Mouse (Mus musculus): Measurements from ENCODE around the gene Rnf167. TPM values are rescaled to one million over a fixed set of nuclear protein-coding genes. Genes with fewer than 3 reads are reported as not detected.

Gene Rnf167
- polyA plus RNA-seq, 1 experiment from 2014 or later = 122 TPM

DNA sequence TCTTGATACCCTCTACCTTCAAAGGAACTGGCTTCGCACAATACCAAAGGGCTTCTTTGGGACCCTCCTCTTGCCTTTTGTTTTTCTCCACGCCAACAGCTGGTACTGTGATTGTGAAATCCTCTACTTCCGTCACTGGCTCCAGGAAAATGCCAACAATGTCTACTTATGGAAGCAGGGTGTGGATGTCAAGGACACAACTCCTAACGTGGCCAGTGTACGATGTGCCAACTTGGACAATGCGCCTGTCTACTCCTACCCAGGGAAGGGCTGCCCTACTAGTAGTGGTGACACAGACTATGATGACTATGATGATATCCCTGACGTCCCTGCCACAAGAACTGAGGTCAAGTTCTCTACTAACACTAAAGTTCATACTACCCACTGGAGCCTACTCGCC, 7.1 kb upstream of the Rnf167 start:
- H3K36me3 ChIP-seq = peaks cover 24% of the 10 kb centered on the region
- H3K27ac ChIP-seq = no peak overlapping the region
- no peak overlapping the region for H3K4me3 ChIP-seq (replicated peaks)
- H3K9me3 ChIP-seq (replicated peaks) = no peaks in the 10 kb centered on the region
- H3K9ac ChIP-seq = no peak overlapping the region
- no peak for ATAC-seq (replicated peaks; ENCODE audit: low FRiP score)
- H3K27me3 ChIP-seq = no peaks in the 10 kb centered on the region
- no peak overlapping the region for H3K4me2 ChIP-seq
- no peaks in the 10 kb centered on the region for H3K4me1 ChIP-seq
- 86% methylated on average over 8 of the region's 8 CpGs for WGBS

DNA sequence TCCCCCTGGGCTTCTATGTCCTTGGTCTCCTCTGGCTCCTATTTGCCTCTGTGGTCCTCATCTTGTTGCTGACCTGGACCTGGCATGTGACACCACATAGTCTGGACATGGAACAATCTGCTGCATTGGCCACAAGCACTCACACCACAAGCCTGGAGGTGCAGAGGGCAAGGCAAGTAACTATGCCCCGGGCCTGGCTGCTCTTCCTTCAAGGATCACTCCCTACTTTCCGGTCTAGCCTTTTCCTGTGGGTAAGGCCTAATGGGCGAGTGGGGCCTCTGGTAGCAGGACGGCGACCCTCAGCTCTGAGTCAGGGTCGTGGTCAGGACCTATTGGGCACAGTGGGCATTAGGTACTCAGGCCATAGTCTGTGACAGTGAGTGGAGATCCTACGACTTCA, 5.8 kb upstream of the Rnf167 start:
- H3K36me3 ChIP-seq = peaks cover 34% of the 10 kb centered on the region
- H3K27ac ChIP-seq = no peak overlapping the region
- ATAC-seq (replicated peaks; ENCODE audit: low FRiP score) = no peak
- H3K4me2 ChIP-seq = no peak overlapping the region
- H3K9me3 ChIP-seq (replicated peaks) = no peaks in the 10 kb centered on the region
- no peaks in the 10 kb centered on the region for H3K27me3 ChIP-seq
- no peak overlapping the region for H3K9ac ChIP-seq
- no peak overlapping the region for H3K4me3 ChIP-seq (replicated peaks)
- H3K4me1 ChIP-seq = peaks cover 11% of the 10 kb centered on the region
- WGBS = 86% methylated on average over 7 of the region's 7 CpGs

DNA sequence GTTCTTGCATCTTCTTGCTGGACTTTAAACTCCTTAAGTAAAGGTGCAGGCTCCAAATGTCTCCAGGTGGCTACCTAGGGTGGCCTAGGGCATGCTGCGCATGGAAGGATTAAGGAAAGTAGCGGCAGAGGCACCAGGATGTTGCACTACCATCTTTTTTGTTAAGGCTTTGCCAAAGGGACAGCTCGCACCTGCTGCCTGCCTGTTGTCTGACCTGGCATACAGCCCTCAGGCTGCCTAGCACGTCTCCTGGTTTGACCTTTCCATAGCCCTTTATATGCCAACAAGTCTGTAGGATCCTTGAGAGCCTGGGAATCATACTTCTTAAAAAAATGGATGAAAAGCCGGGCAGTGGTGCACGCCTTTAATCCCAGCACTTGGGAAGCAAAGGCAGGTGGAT, 4.0 kb upstream of the Rnf167 start:
- Histone ChIP-seq H3K36me3 (peaks cover 34% of the 10 kb centered on the region), H3K9me3 (replicated peaks) (no peaks in the 10 kb centered on the region)

DNA sequence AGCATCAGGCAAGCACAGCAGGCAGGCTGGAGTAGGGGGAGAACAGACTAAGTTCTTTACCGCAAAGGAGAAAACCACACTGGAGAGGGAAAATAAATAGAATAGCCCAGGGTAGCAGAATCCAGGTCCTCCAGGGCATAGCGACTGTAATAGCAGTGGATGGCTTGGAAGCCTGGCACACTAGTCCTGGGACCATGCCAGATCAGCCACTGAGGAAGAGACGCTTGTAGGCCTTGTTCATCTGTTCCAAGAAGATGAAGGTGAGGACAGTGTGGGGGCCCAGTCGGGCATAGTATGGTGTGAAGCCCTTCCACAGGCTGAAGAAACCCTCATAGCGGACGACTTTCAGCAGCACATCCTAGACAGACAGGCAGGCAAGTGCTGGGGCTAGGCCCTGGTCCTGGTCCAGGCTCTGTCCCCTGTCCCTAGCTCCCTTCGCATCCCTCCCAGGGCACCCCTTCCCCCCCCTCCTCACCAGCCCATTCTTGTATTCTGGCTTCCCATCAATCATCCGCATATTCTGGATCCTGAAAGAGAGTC, 2.4 kb upstream of the Rnf167 start:
- 95% methylated on average over 8 of the region's 8 CpGs for WGBS
- Histone ChIP-seq H3K9ac (no peak overlapping the region), H3K4me2 (no peak overlapping the region)

More for the DNA sequence above, 4.0 kb upstream of the Rnf167 start:
- H3K4me3 ChIP-seq (replicated peaks) = no peak overlapping the region
- H3K27me3 ChIP-seq = no peaks in the 10 kb centered on the region
- no peak overlapping the region for H3K27ac ChIP-seq
- peaks cover 18% of the 10 kb centered on the region for H3K4me1 ChIP-seq
- ATAC-seq (replicated peaks; ENCODE audit: low FRiP score) = no peak
- no peak overlapping the region for H3K4me2 ChIP-seq
- no peak overlapping the region for H3K9ac ChIP-seq
- WGBS = 94% methylated on average over 6 of the region's 6 CpGs

DNA sequence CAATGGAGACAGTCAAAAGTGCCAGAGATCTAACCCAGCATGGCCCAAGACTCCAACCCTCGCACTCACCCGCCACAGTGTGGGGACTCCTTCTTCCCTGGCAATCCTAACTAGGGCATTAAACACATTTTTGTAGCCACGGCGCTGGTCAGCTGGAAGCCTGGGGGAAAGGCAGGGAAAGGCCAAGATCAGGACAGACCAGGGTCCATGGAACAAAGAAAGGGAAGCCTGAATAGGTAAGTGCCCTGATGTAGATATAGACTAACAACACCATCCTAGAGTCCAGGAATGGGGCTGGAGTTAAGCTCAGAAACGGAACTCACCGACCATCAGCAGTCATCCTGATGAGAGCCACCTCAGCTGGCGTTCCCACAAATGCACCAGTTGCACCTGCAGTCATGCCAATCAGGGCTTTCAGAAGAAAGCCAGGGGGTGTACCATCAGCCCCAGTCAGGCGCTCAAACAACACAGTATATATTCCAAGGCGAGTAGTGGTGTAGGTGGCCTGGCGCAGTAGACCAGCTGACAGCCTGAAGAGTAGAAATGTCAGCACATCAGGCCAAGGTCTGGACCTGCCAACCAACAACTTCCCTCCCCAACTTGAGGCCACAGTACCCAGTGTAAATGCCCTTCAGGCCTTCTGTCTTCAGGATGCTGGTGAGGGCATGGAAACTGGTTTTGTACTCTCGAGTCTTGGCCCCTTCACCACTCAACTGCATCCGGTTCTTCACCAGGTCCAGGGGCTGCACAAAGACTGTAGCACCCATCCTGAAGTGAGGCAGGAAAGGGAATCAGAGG, 1.4 kb upstream of the Rnf167 start:
- peaks cover 42% of the 10 kb centered on the region for H3K4me1 ChIP-seq
- H3K4me2 ChIP-seq = peak overlapping the region; percentile 82
- H3K36me3 ChIP-seq = peaks cover 59% of the 10 kb centered on the region
- peak overlapping the region; percentile 93 for H3K27ac ChIP-seq
- H3K27me3 ChIP-seq = no peaks in the 10 kb centered on the region
- H3K9me3 ChIP-seq (replicated peaks) = no peaks in the 10 kb centered on the region
- peak overlapping the region; percentile 84 for H3K4me3 ChIP-seq (replicated peaks)
- ATAC-seq (replicated peaks; ENCODE audit: low FRiP score) = no peak
- WGBS = 86% methylated on average over 12 of the region's 12 CpGs
- peak overlapping the region; percentile 76 for H3K9ac ChIP-seq

More for the DNA sequence above, 2.4 kb upstream of the Rnf167 start:
- no peak for ATAC-seq (replicated peaks; ENCODE audit: low FRiP score)
- no peak overlapping the region for H3K4me3 ChIP-seq (replicated peaks)
- H3K9me3 ChIP-seq (replicated peaks) = no peaks in the 10 kb centered on the region
- no peak overlapping the region for H3K27ac ChIP-seq
- H3K4me1 ChIP-seq = peaks cover 34% of the 10 kb centered on the region
- peaks cover 49% of the 10 kb centered on the region for H3K36me3 ChIP-seq
- H3K27me3 ChIP-seq = no peaks in the 10 kb centered on the region

DNA sequence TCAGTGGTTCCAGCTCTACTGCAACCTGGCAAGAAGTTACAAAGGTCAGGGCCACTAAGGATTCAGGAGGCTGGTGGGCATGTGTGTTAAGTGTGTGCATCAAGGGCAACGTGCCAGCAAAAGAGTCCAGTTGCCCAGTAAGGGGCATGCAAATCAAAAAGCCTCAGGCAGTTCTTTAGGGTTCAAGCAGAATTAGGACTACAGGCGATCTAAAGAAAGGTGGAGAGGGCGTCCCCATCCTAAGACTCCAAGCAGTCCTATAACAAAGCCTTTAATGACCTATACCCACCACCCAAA, 828 bp upstream of the Rnf167 start:
- H3K4me2 ChIP-seq = peak overlapping the region; percentile 82
- H3K9me3 ChIP-seq (replicated peaks) = no peaks in the 10 kb centered on the region
- no peaks in the 10 kb centered on the region for H3K27me3 ChIP-seq
- peaks cover 64% of the 10 kb centered on the region for H3K36me3 ChIP-seq
- 10% methylated on average over 3 of the region's 3 CpGs for WGBS
- peak overlapping the region; percentile 84 for H3K4me3 ChIP-seq (replicated peaks)
- peak overlapping the region; percentile 76 for H3K9ac ChIP-seq
- H3K4me1 ChIP-seq = peaks cover 48% of the 10 kb centered on the region
- no peak for ATAC-seq (replicated peaks; ENCODE audit: low FRiP score)
- peak overlapping the region; percentile 93 for H3K27ac ChIP-seq

DNA sequence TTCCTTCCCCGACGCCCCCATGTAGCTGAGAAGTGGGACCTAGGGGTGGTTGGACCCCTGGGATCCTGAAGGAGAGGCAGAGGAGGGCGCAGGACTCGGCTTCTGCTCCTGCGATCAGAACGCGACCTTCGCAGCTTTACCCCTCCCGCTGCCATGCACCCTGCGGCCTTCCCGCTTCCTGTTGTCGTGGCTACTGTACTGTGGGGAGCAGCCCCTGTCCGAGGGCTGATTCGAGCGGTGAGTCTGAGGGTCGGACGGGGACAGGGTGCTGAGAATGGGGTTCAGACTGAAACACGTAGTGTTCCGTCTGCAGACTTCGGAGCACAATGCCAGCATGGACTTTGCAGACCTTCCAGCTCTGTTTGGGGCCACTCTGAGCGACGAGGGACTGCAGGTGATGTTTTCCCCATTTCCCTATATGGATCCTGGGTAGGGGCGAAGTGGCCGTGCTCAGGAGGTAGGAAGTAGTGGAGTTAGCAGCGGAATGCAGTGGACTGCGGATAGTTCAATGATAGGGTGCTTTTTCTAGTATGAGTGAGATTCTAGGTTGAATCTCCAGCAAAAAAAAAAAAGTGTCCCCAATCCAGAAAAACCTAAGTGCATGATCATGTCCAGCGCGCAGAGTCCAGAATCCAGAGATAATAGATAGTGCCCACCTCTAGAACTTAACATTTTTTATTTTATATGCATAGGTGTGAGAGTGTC, 833 bp downstream of the Rnf167 start:
- WGBS = 3% methylated on average over 28 of the region's 28 CpGs
- H3K4me3 ChIP-seq (replicated peaks) = peak overlapping the region; percentile 84
- H3K9ac ChIP-seq = peak overlapping the region; percentile 87
- H3K4me1 ChIP-seq = peaks cover 64% of the 10 kb centered on the region
- H3K4me2 ChIP-seq = peak overlapping the region; percentile 96
- H3K36me3 ChIP-seq = peaks cover 77% of the 10 kb centered on the region
- no peaks in the 10 kb centered on the region for H3K9me3 ChIP-seq (replicated peaks)
- H3K27me3 ChIP-seq = no peaks in the 10 kb centered on the region
- H3K27ac ChIP-seq = peak overlapping the region; percentile 99
- peak; percentile 17; the same call in 1 of the 2 replicates for ATAC-seq (replicated peaks; ENCODE audit: low FRiP score)

DNA sequence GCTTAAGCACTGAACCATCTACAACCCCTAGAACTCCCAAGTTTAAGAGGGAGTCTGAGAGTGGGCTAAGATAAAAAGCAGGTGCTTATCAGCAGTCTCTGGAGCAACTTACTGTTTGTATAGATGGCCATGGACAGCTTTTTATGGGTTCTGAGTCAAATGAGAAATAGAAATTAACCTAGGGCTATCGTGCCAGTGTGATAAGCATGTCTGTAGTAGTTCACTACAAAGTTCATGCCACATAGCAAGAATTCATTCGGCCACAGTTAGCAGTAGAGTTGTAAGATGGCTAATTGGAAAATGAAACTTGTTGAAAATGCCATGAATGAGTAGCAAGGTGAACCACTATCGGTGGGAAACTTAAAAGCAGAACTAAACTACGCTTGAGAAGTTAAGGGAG, 1.5 kb downstream of the Rnf167 start:
- Histone ChIP-seq H3K4me1 (peaks cover 66% of the 10 kb centered on the region), H3K9ac (peak overlapping the region; percentile 87), H3K27me3 (no peaks in the 10 kb centered on the region), H3K9me3 (replicated peaks) (no peaks in the 10 kb centered on the region), H3K4me3 (replicated peaks) (peak overlapping the region; percentile 84), H3K27ac (peak overlapping the region; percentile 99; the same call in 1 of the 2 replicates), H3K4me2 (peak overlapping the region; percentile 96), H3K36me3 (peaks cover 74% of the 10 kb centered on the region)
- ATAC-seq (replicated peaks; ENCODE audit: low FRiP score) = no peak
- WGBS = 80% methylated on average over 4 of the region's 4 CpGs

DNA sequence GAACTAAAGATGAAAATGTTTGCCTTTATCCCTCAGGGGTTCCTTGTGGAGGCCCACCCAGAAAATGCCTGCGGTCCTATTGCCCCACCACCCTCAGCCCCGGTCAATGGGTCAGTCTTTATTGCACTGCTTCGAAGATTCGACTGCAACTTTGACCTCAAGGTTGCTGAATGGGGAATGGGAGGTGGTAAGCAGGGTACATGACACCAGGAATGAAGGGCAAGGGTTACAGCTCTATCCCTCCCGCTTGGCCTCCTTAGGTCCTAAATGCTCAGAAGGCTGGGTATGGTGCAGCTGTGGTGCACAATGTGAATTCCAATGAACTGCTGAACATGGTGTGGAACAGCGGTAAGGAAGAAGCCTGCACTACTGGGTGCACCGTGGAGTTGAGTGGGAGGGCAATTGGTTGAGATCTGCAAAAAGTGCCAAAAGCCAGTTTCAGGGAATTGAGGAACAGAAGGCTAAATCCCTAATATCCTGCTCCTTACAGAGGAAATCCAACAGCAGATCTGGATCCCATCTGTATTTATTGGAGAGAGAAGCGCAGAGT, 2.2 kb downstream of the Rnf167 start:
- peaks cover 67% of the 10 kb centered on the region for H3K36me3 ChIP-seq
- H3K9me3 ChIP-seq (replicated peaks) = no peaks in the 10 kb centered on the region
- no peak overlapping the region for H3K27ac ChIP-seq
- H3K9ac ChIP-seq = peak overlapping the region; percentile 87; the same call in 1 of the 2 replicates
- H3K4me2 ChIP-seq = peak overlapping the region; percentile 96
- ATAC-seq (replicated peaks; ENCODE audit: low FRiP score) = no peak
- H3K27me3 ChIP-seq = no peaks in the 10 kb centered on the region
- peaks cover 66% of the 10 kb centered on the region for H3K4me1 ChIP-seq
- WGBS = 71% methylated on average over 8 of the region's 8 CpGs
- H3K4me3 ChIP-seq (replicated peaks) = peak overlapping the region; percentile 84

DNA sequence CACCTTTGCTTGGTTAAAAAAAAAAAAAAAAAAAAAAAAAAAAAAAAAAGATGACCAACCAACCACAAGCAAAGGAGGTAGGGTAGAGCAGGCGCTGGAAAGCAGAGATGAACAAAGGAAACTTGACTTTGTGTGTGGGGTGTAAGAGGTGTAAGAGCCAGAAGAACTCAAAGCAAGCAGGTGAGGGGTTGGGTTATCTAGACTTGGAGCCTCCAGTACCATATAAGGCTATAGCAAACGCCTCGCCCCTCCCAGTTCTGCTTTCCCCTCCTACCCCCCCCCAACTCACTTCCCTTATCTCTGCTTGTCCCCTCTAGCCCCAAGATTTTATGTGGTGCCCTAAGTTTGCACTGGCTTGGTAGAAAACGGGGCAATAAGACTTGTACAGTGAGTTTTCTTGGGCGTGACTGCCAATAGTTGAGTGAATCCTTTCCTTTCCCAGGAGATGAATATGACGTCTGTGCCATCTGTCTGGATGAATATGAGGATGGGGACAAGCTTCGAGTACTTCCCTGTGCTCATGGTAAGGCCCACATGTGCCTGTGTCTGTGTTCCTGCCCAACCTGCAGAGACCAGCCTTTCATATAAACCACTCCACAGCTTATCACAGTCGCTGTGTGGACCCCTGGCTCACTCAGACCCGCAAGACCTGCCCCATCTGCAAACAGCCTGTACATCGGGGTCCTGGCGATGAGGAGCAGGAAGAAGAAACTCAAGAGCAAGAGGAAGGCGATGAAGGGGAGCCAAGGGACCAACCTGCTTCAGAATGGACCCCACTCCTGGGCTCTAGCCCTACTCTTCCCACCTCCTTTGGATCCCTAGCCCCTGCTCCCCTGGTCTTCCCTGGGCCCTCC, 3.5 kb downstream of the Rnf167 start:
- Histone ChIP-seq H3K4me2 (peak overlapping the region; percentile 95; the same call in 1 of the 2 replicates), H3K4me3 (replicated peaks) (peak overlapping the region; percentile 4; the same call in 1 of the 2 replicates), H3K27ac (peak overlapping the region; percentile 35; the same call in 1 of the 2 replicates), H3K9ac (no peak overlapping the region), H3K27me3 (no peaks in the 10 kb centered on the region), H3K36me3 (peaks cover 54% of the 10 kb centered on the region), H3K9me3 (replicated peaks) (no peaks in the 10 kb centered on the region), H3K4me1 (peaks cover 65% of the 10 kb centered on the region)
- ATAC-seq (replicated peaks; ENCODE audit: low FRiP score) = no peak
- 71% methylated on average over 12 of the region's 12 CpGs for WGBS

DNA sequence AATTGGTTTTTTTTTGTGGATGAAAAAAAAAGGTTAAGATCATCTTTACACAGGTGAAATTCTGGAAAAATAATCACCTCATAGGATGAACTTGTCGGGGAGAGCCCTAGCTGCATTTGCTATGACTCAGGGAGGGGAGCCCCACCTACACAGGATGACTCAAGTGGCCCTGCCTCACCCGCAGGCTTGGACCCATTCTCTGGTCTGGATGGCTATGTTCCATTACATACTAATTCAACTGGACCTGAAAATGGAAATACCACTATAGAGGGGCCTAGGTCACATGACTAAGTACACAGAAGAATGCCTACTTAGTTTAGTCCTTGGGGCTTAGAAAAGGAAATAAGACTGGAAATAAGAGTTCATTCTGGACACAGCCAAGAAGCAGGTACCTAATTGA, 4.4 kb downstream of the Rnf167 start:
- 0 out of 2 replicates have a peak overlapping the region, but pooled peaks have one; percentile 2 for H3K4me3 ChIP-seq (replicated peaks)
- no peaks in the 10 kb centered on the region for H3K27me3 ChIP-seq
- H3K27ac ChIP-seq = no peak overlapping the region
- H3K9me3 ChIP-seq (replicated peaks) = no peaks in the 10 kb centered on the region
- WGBS = 83% methylated on average over 2 of the region's 2 CpGs
- no peak overlapping the region for H3K9ac ChIP-seq
- no peak for ATAC-seq (replicated peaks; ENCODE audit: low FRiP score)
- H3K36me3 ChIP-seq = peaks cover 51% of the 10 kb centered on the region
- peak overlapping the region; percentile 95 for H3K4me2 ChIP-seq
- peaks cover 65% of the 10 kb centered on the region for H3K4me1 ChIP-seq
